Mouse (Mus musculus) kidney, adult 11 months (tissue): ENCODE data around the gene Lrrc71.

Experiments used
- DNase-seq: peaks from one replicate; pipeline ENCODE4 v3.0.0; 2022

The Lrrc71 gene

GRCm38 (mm10) chr3:87763202-87763601 is 14.8 kb upstream of the Lrrc71 start:
- no peak for DNase-seq

- DNase-seq = peak; percentile 34
Measured at GRCm38 (mm10) chr3:87761408-87762375, 13.3 kb upstream of the Lrrc71 start.

- DNase-seq = no peak
Measured at GRCm38 (mm10) chr3:87758641-87759040, 10.2 kb upstream of the Lrrc71 start.

- no peak for DNase-seq
Measured at GRCm38 (mm10) chr3:87756488-87756887, 8.1 kb upstream of the Lrrc71 start.

GRCm38 (mm10) chr3:87755964-87756363 is 7.5 kb upstream of the Lrrc71 start:
- peak; percentile 78 for DNase-seq

- no peak for DNase-seq
Measured at GRCm38 (mm10) chr3:87753829-87754228, 5.4 kb upstream of the Lrrc71 start.

- no peak for DNase-seq
Measured at GRCm38 (mm10) chr3:87752567-87752966, 4.1 kb upstream of the Lrrc71 start.

- no peak for DNase-seq
Measured at GRCm38 (mm10) chr3:87749977-87750376, 1.6 kb upstream of the Lrrc71 start.

- DNase-seq = peak; percentile 53
Measured at GRCm38 (mm10) chr3:87749036-87749435, 611 bp upstream of the Lrrc71 start.

GRCm38 (mm10) chr3:87745036-87745659 is 3.3 kb downstream of the Lrrc71 start:
- no peak for DNase-seq

GRCm38 (mm10) chr3:87743927-87744326 is 4.5 kb downstream of the Lrrc71 start:
- no peak for DNase-seq

- no peak for DNase-seq
Measured at GRCm38 (mm10) chr3:87742735-87743134, 5.7 kb downstream of the Lrrc71 start.

- DNase-seq = no peak
Measured at GRCm38 (mm10) chr3:87742013-87742412, 6.4 kb downstream of the Lrrc71 start.

- DNase-seq = no peak
Measured at GRCm38 (mm10) chr3:87738906-87739305, 9.5 kb downstream of the Lrrc71 start.

GRCm38 (mm10) chr3:87735335-87735734 is 13.1 kb downstream of the Lrrc71 start:
- DNase-seq = no peak

GRCm38 (mm10) chr3:87733984-87734761 is 14.3 kb downstream of the Lrrc71 start:
- DNase-seq = no peak

- no peak for DNase-seq
Measured at GRCm38 (mm10) chr3:87733098-87733497, 15.3 kb downstream of the Lrrc71 start.

- no peak for DNase-seq
Measured at GRCm38 (mm10) chr3:87728696-87729095, 19.7 kb downstream of the Lrrc71 start.

GRCm38 (mm10) chr3:87726191-87726590 is 22.2 kb downstream of the Lrrc71 start:
- no peak for DNase-seq

- DNase-seq = no peak
Measured at GRCm38 (mm10) chr3:87725396-87726160, 22.8 kb downstream of the Lrrc71 start.

- no peak for DNase-seq
Measured at GRCm38 (mm10) chr3:87724556-87724955, 23.9 kb downstream of the Lrrc71 start.

GRCm38 (mm10) chr3:87718525-87718924 is 29.9 kb downstream of the Lrrc71 start:
- DNase-seq = no peak
